Mouse (Mus musculus): ENCODE measurements around the gene Runx2. TPM values are rescaled to one million over a fixed set of nuclear protein-coding genes. Genes with fewer than 3 reads are reported as not detected.

Runx2 gene
- polyA plus RNA-seq, 1 experiment from 2014 or later = 2.2 TPM

GRCm38 (mm10) chr17:44640910-44641309 is 173.7 kb downstream of the Runx2 start:
- ATAC-seq (replicated peaks; ENCODE audit: low FRiP score) (no peak), DNase-seq (ENCODE audit: low spot score) (no peak)
- WGBS = 83% methylated on average over 3 of the region's 3 CpGs
- no peak overlapping the region for H3K4me3 ChIP-seq (ENCODE audit: low read depth, low read length)
- H3K4me2 ChIP-seq (ENCODE audit: low read depth, low read length, severe bottlenecking) = no peak overlapping the region
- H3K9me3 ChIP-seq (ENCODE audit: control insufficient read depth, low read length) = no peaks in the 10 kb centered on the region
- H3K27me3 ChIP-seq (ENCODE audit: control insufficient read depth, insufficient read depth, low read length) = no peaks in the 10 kb centered on the region
- H3K27ac ChIP-seq (ENCODE audit: low read depth, low read length) = no peak overlapping the region
- 0 out of 2 replicates have a peak, but pooled peaks cover 4% of the 10 kb centered on the region for H3K4me1 ChIP-seq (replicated peaks; ENCODE audit: control insufficient read depth, insufficient read depth, low read length)
- H3K36me3 ChIP-seq (ENCODE audit: control insufficient read depth, insufficient read depth, low read length) = no peaks in the 10 kb centered on the region
- no peak overlapping the region for H3K9ac ChIP-seq (ENCODE audit: low read length)

GRCm38 (mm10) chr17:44639446-44639845 is 175.2 kb downstream of the Runx2 start:
- 0 out of 2 replicates have a peak, but pooled peaks cover 4% of the 10 kb centered on the region for H3K4me1 ChIP-seq (replicated peaks; ENCODE audit: control insufficient read depth, insufficient read depth, low read length)
- no peak overlapping the region for H3K27ac ChIP-seq (ENCODE audit: low read depth, low read length)
- no peak for ATAC-seq (replicated peaks; ENCODE audit: low FRiP score)
- DNase-seq (ENCODE audit: low spot score) = no peak
- WGBS = 94% methylated on average over 14 of the region's 14 CpGs
- no peaks in the 10 kb centered on the region for H3K9me3 ChIP-seq (ENCODE audit: control insufficient read depth, low read length)
- H3K9ac ChIP-seq (ENCODE audit: low read length) = no peak overlapping the region
- no peak overlapping the region for H3K4me3 ChIP-seq (ENCODE audit: low read depth, low read length)
- no peak overlapping the region for H3K4me2 ChIP-seq (ENCODE audit: low read depth, low read length, severe bottlenecking)
- H3K36me3 ChIP-seq (ENCODE audit: control insufficient read depth, insufficient read depth, low read length) = no peaks in the 10 kb centered on the region
- H3K27me3 ChIP-seq (ENCODE audit: control insufficient read depth, insufficient read depth, low read length) = no peaks in the 10 kb centered on the region

GRCm38 (mm10) chr17:44637181-44637880 is 177.3 kb downstream of the Runx2 start:
- WGBS = 74% methylated on average over 10 of the region's 10 CpGs
- Histone ChIP-seq H3K27me3 (ENCODE audit: control insufficient read depth, insufficient read depth, low read length) (no peaks in the 10 kb centered on the region), H3K4me2 (ENCODE audit: low read depth, low read length, severe bottlenecking) (no peak overlapping the region), H3K4me3 (ENCODE audit: low read depth, low read length) (no peak overlapping the region), H3K4me1 (replicated peaks; ENCODE audit: control insufficient read depth, insufficient read depth, low read length) (0 out of 2 replicates have a peak, but pooled peaks cover 4% of the 10 kb centered on the region), H3K9me3 (ENCODE audit: control insufficient read depth, low read length) (no peaks in the 10 kb centered on the region), H3K9ac (ENCODE audit: low read length) (no peak overlapping the region), H3K36me3 (ENCODE audit: control insufficient read depth, insufficient read depth, low read length) (no peaks in the 10 kb centered on the region), H3K27ac (ENCODE audit: low read depth, low read length) (no peak overlapping the region)
- ATAC-seq (replicated peaks; ENCODE audit: low FRiP score) (no peak), DNase-seq (ENCODE audit: low spot score) (no peak)

GRCm38 (mm10) chr17:44634486-44634885 is 180.1 kb downstream of the Runx2 start:
- no peak overlapping the region for H3K9ac ChIP-seq (ENCODE audit: low read length)
- 0 out of 2 replicates have a peak, but pooled peaks cover 4% of the 10 kb centered on the region for H3K4me1 ChIP-seq (replicated peaks; ENCODE audit: control insufficient read depth, insufficient read depth, low read length)
- no peak overlapping the region for H3K4me2 ChIP-seq (ENCODE audit: low read depth, low read length, severe bottlenecking)
- no peak overlapping the region for H3K4me3 ChIP-seq (ENCODE audit: low read depth, low read length)
- 77% methylated on average over 5 of the region's 5 CpGs for WGBS
- no peaks in the 10 kb centered on the region for H3K36me3 ChIP-seq (ENCODE audit: control insufficient read depth, insufficient read depth, low read length)
- H3K27me3 ChIP-seq (ENCODE audit: control insufficient read depth, insufficient read depth, low read length) = no peaks in the 10 kb centered on the region
- ATAC-seq (replicated peaks; ENCODE audit: low FRiP score) = no peak
- no peaks in the 10 kb centered on the region for H3K9me3 ChIP-seq (ENCODE audit: control insufficient read depth, low read length)
- no peak for DNase-seq (ENCODE audit: low spot score)
- H3K27ac ChIP-seq (ENCODE audit: low read depth, low read length) = no peak overlapping the region

GRCm38 (mm10) chr17:44633607-44634415 is 180.8 kb downstream of the Runx2 start:
- ATAC-seq (replicated peaks; ENCODE audit: low FRiP score) = no peak
- DNase-seq (ENCODE audit: low spot score) = no peak
- Histone ChIP-seq H3K27me3 (ENCODE audit: control insufficient read depth, insufficient read depth, low read length) (no peaks in the 10 kb centered on the region), H3K4me2 (ENCODE audit: low read depth, low read length, severe bottlenecking) (no peak overlapping the region), H3K36me3 (ENCODE audit: control insufficient read depth, insufficient read depth, low read length) (no peaks in the 10 kb centered on the region), H3K9ac (ENCODE audit: low read length) (no peak overlapping the region), H3K4me3 (ENCODE audit: low read depth, low read length) (no peak overlapping the region), H3K27ac (ENCODE audit: low read depth, low read length) (no peak overlapping the region), H3K9me3 (ENCODE audit: control insufficient read depth, low read length) (no peaks in the 10 kb centered on the region), H3K4me1 (replicated peaks; ENCODE audit: control insufficient read depth, insufficient read depth, low read length) (0 out of 2 replicates have a peak, but pooled peaks cover 4% of the 10 kb centered on the region)
- WGBS = 72% methylated on average over 14 of the region's 14 CpGs

GRCm38 (mm10) chr17:44632941-44633340 is 181.7 kb downstream of the Runx2 start:
- DNase-seq (ENCODE audit: low spot score) (no peak), ATAC-seq (replicated peaks; ENCODE audit: low FRiP score) (no peak)
- WGBS = 95% methylated on average over 2 of the region's 2 CpGs
- Histone ChIP-seq H3K4me1 (replicated peaks; ENCODE audit: control insufficient read depth, insufficient read depth, low read length) (0 out of 2 replicates have a peak, but pooled peaks cover 4% of the 10 kb centered on the region), H3K9me3 (ENCODE audit: control insufficient read depth, low read length) (no peaks in the 10 kb centered on the region), H3K36me3 (ENCODE audit: control insufficient read depth, insufficient read depth, low read length) (no peaks in the 10 kb centered on the region), H3K4me3 (ENCODE audit: low read depth, low read length) (no peak overlapping the region), H3K27me3 (ENCODE audit: control insufficient read depth, insufficient read depth, low read length) (no peaks in the 10 kb centered on the region), H3K27ac (ENCODE audit: low read depth, low read length) (no peak overlapping the region), H3K4me2 (ENCODE audit: low read depth, low read length, severe bottlenecking) (no peak overlapping the region), H3K9ac (ENCODE audit: low read length) (no peak overlapping the region)

- DNase-seq (ENCODE audit: low spot score) (no peak), ATAC-seq (replicated peaks; ENCODE audit: low FRiP score) (no peak)
- H3K4me2 ChIP-seq (ENCODE audit: low read depth, low read length, severe bottlenecking) = no peak overlapping the region
- no peaks in the 10 kb centered on the region for H3K36me3 ChIP-seq (ENCODE audit: control insufficient read depth, insufficient read depth, low read length)
- no peak overlapping the region for H3K4me3 ChIP-seq (ENCODE audit: low read depth, low read length)
- no peak overlapping the region for H3K9ac ChIP-seq (ENCODE audit: low read length)
- 0 out of 2 replicates have a peak, but pooled peaks cover 3% of the 10 kb centered on the region for H3K4me1 ChIP-seq (replicated peaks; ENCODE audit: control insufficient read depth, insufficient read depth, low read length)
- H3K27ac ChIP-seq (ENCODE audit: low read depth, low read length) = no peak overlapping the region
- 83% methylated on average over 4 of the region's 4 CpGs for WGBS
- no peaks in the 10 kb centered on the region for H3K27me3 ChIP-seq (ENCODE audit: control insufficient read depth, insufficient read depth, low read length)
- H3K9me3 ChIP-seq (ENCODE audit: control insufficient read depth, low read length) = no peaks in the 10 kb centered on the region
These were observed 182.3 kb downstream of the Runx2 start for GRCm38 (mm10) chr17:44632292-44632691.

- H3K4me1 ChIP-seq (replicated peaks; ENCODE audit: control insufficient read depth, insufficient read depth, low read length) = no peaks in the 10 kb centered on the region
- H3K4me2 ChIP-seq (ENCODE audit: low read depth, low read length, severe bottlenecking) = no peak overlapping the region
- no peaks in the 10 kb centered on the region for H3K36me3 ChIP-seq (ENCODE audit: control insufficient read depth, insufficient read depth, low read length)
- no peak overlapping the region for H3K4me3 ChIP-seq (ENCODE audit: low read depth, low read length)
- no peak overlapping the region for H3K27ac ChIP-seq (ENCODE audit: low read depth, low read length)
- H3K9ac ChIP-seq (ENCODE audit: low read length) = no peak overlapping the region
- ATAC-seq (replicated peaks; ENCODE audit: low FRiP score) (no peak), DNase-seq (ENCODE audit: low spot score) (no peak)
- no peaks in the 10 kb centered on the region for H3K9me3 ChIP-seq (ENCODE audit: control insufficient read depth, low read length)
- H3K27me3 ChIP-seq (ENCODE audit: control insufficient read depth, insufficient read depth, low read length) = no peaks in the 10 kb centered on the region
- WGBS = 93% methylated on average over 4 of the region's 4 CpGs
These were observed 183.0 kb downstream of the Runx2 start for GRCm38 (mm10) chr17:44631577-44631976.
